Mouse (Mus musculus) heart, embryonic 15.5 days (tissue): Measurements from ENCODE around the gene Fam122a. TPM values are rescaled to one million over a fixed set of nuclear protein-coding genes. Genes with fewer than 3 reads are reported as not detected.

Source experiments
- ATAC-seq: fragments of 200-750 bp; cut with Nextera tagmentation; replicated peaks from 2 replicates; pipeline ENCODE4 v1.8.0; 2017; ENCODE audit warnings: low read depth, moderate TSS enrichment; ENCODE audit not compliant: insufficient number of reproducible peaks, insufficient read depth, low FRiP score
- H3K27ac ChIP-seq: fragments of 300-500 bp; sonication (generic); 2 replicates; pipeline ENCODE4 v1.5.1; 2015; ENCODE audit warnings: mild to moderate bottlenecking, inconsistent platforms
- H3K27me3 ChIP-seq: fragments of 300-500 bp; sonication (generic); 2 replicates; pipeline ENCODE4 v1.6.1; 2015; ENCODE audit warnings: inconsistent platforms
- H3K36me3 ChIP-seq: fragments of 300-500 bp; sonication (generic); 2 replicates; pipeline ENCODE4 v1.6.1; 2015; ENCODE audit warnings: mild to moderate bottlenecking, inconsistent platforms
- H3K4me1 ChIP-seq: fragments of 300-500 bp; sonication (generic); replicated peaks from 2 replicates; pipeline ENCODE4 v1.6.1; 2015; ENCODE audit warnings: inconsistent platforms
- H3K4me2 ChIP-seq: fragments of 300-500 bp; sonication (generic); 2 replicates; pipeline ENCODE4 v1.6.1; 2015; ENCODE audit warnings: inconsistent platforms, mild to moderate bottlenecking, moderate library complexity
- H3K4me3 ChIP-seq: fragments of 300-500 bp; sonication (generic); 2 replicates; pipeline ENCODE4 v1.5.1; 2015; ENCODE audit warnings: mild to moderate bottlenecking, inconsistent platforms
- H3K9ac ChIP-seq: fragments of 300-500 bp; sonication (generic); 2 replicates; pipeline ENCODE4 v1.6.1; 2015; ENCODE audit warnings: mild to moderate bottlenecking, inconsistent platforms
- H3K9me3 ChIP-seq: fragments of 300-500 bp; sonication (generic); replicated peaks from 2 replicates; pipeline ENCODE4 v1.6.1; 2016; ENCODE audit warnings: inconsistent platforms
- WGBS: fragments of 180-500 bp; shearing (Covaris S2); methylation state at CpG from one replicate; pipeline ENCODE4 v1.1.7; 2015; ENCODE audit warnings: mixed read lengths; 5-methylcytosine and 5-hydroxymethylcytosine counted together
- polyA plus RNA-seq: library from polyadenylated mRNA; unstranded; fragments of >200 nt; fragmentation: Nextera tagmentation; extraction: Ambion mirVana; gene quantifications from 2 replicates; pipeline ENCODE4 v1.2.1, GENCODE M21; 2015

The Fam122a gene
- polyA plus RNA-seq, 1 experiment from 2014 or later = 43.2 TPM

DNA sequence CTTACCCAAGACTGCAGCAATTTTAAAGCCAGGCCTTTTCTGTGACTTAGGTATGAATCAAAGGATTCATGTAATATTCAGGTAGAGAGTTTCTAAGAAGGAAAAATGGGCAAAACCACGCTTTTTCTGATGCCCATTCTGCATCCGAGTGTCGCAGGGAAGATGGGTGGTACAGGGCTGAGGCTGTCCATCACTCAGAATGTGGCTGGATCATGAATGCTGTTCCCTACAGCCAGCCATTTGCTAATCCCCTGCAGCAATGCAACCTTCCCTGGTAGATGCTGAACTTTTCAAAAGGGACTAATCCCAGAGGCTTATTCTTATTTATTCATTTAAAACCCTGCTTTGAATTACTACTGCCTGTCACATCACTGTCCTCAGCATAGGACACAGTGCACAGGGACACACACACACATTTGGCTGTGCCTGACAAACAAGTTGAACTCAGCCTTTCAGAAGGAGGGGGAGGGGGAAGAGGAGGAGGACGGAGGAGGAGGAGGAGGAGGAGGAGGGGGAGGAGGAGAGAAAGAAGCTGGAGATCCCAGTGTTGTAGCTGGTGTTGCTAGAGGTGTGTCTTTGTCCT is 7.5 kb upstream of the Fam122a start:
- no peak for ATAC-seq

DNA sequence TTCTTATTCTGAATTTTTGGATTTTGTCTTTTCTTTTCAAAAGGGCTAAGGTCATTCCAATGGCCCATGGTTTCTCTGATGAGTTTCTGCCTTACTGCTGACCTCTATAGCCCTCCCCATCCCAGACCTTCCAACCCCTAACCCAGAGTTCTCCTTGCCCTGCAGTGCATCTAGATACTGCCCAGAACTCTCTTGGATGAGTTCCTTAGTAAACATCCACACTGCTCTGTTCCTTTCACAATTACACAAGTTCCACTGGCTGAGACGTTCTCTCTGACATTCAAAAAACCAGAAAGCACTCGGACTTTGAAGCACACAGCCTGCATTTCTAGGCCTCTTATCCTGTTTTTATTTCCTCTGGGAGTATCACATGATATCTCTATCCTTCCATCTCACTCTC is 3.8 kb upstream of the Fam122a start:
- WGBS = 52% methylated on average over 2 of the region's 2 CpGs

More for the DNA sequence above, 7.5 kb upstream of the Fam122a start:
- H3K36me3 ChIP-seq = no peaks in the 10 kb centered on the region
- H3K9ac ChIP-seq = no peak overlapping the region
- H3K4me1 ChIP-seq = peaks cover 9% of the 10 kb centered on the region
- WGBS = 71% methylated on average over 4 of the region's 4 CpGs
- H3K4me3 ChIP-seq = no peak overlapping the region
- H3K27ac ChIP-seq = no peak overlapping the region
- no peak overlapping the region for H3K4me2 ChIP-seq
- H3K9me3 ChIP-seq = no peaks in the 10 kb centered on the region
- H3K27me3 ChIP-seq = no peaks in the 10 kb centered on the region

DNA sequence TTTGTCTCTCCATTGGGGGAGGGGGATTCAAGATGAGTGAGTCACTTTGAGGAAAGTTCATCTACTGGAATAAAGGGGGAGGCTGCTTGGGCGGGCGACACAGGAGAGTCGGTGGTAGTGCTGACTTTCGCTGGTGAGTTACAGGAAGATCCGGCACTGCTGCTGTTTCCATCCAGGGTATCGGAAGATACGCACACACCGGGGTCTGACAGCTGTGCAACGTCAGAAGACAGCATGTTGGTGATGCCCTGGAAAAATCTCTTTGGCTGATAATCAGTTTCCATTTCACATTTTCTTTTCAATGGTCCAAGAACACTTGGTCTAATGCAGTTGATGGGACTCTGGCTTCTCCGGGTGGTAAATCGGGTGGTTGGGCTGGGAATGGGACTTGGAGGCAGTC is 695 bp downstream of the Fam122a start:
- H3K9ac ChIP-seq = peak overlapping the region; percentile 93
- 0% methylated on average over 11 of the region's 11 CpGs for WGBS
- peaks cover 17% of the 10 kb centered on the region for H3K4me1 ChIP-seq
- no peaks in the 10 kb centered on the region for H3K27me3 ChIP-seq
- peak overlapping the region; percentile 84 for H3K4me3 ChIP-seq
- peak overlapping the region; percentile 97 for H3K27ac ChIP-seq
- H3K4me2 ChIP-seq = peak overlapping the region; percentile 89
- H3K9me3 ChIP-seq = no peaks in the 10 kb centered on the region
- ATAC-seq = no peak
- H3K36me3 ChIP-seq = no peaks in the 10 kb centered on the region

More for the DNA sequence above, 3.8 kb upstream of the Fam122a start:
- H3K9ac ChIP-seq = no peak overlapping the region
- peaks cover 7% of the 10 kb centered on the region for H3K4me1 ChIP-seq
- no peaks in the 10 kb centered on the region for H3K9me3 ChIP-seq
- H3K27ac ChIP-seq = no peak overlapping the region
- no peaks in the 10 kb centered on the region for H3K36me3 ChIP-seq
- H3K27me3 ChIP-seq = no peaks in the 10 kb centered on the region
- no peak overlapping the region for H3K4me2 ChIP-seq
- H3K4me3 ChIP-seq = no peak overlapping the region
- no peak for ATAC-seq

DNA sequence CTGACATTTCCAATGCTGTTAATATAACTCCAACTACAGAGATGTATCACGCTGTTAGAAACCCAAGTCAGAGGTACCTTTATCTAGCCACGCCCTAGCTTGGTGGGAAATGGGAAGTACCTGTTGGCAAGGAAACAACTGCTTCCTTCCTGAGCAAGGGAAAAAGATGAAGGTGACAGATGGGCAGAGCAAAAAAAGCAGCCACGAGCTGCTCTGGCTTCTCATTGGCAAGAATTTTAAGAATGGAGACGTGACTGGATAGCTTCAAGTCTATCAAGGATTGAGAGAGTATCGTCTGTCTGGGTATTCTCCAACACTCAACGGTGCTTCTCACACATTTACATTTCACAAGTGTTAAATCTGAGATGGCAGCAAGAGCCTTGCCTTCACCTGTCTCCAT is 1.9 kb downstream of the Fam122a start:
- Histone ChIP-seq H3K27ac (peak overlapping the region; percentile 1; the same call in 1 of the 2 replicates), H3K4me3 (peak overlapping the region; percentile 15), H3K4me1 (peaks cover 17% of the 10 kb centered on the region), H3K27me3 (no peaks in the 10 kb centered on the region), H3K9me3 (no peaks in the 10 kb centered on the region), H3K9ac (no peak overlapping the region; the same call in 1 of the 2 replicates), H3K36me3 (no peaks in the 10 kb centered on the region), H3K4me2 (peak overlapping the region; percentile 46)
- WGBS = 38% methylated on average over 6 of the region's 6 CpGs
- no peak for ATAC-seq

DNA sequence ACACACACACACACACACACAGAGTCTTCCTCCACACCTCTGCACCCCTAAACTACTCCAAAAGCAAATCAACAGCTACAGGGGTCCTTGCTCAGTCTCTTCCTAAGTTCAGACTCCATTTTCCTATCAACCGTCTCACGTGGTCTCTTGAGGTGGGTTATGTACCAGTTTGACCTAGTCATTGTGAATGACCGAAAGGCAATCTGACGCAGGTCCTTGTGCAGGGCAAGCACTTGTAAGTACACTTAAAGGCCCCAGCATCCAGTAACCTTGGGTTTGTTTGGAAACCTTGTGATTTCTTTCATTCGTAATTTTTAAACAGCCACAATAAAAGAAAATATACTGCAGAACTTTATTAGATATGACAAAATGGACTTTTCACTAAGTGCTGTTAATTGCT is 4.6 kb downstream of the Fam122a start:
- WGBS = 89% methylated on average over 5 of the region's 5 CpGs
- H3K4me3 ChIP-seq = no peak overlapping the region
- no peak overlapping the region for H3K9ac ChIP-seq
- no peaks in the 10 kb centered on the region for H3K27me3 ChIP-seq
- no peaks in the 10 kb centered on the region for H3K9me3 ChIP-seq
- no peaks in the 10 kb centered on the region for H3K36me3 ChIP-seq
- ATAC-seq = no peak
- no peak overlapping the region for H3K27ac ChIP-seq
- H3K4me1 ChIP-seq = peaks cover 16% of the 10 kb centered on the region
- H3K4me2 ChIP-seq = no peak overlapping the region

DNA sequence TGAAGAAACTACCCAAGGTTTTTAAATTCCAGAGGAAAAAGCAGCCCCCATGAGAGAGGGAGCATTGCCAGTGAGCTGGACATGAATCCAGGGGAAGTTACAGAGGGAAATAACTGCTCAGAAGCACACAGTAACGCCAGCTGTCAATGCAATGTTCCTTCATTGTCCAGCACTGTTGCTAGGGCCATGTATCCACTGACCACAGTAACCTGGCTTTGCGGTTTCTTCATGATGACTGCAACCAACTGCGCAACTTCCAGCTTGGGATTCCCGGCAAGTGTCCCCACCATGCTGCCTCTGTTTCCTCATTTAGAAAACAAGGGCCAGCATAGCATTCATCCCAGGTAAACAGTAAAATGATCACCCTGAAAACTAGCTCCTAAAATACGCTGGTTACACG is 5.6 kb downstream of the Fam122a start:
- Histone ChIP-seq H3K4me2 (no peak overlapping the region), H3K4me3 (no peak overlapping the region), H3K27me3 (no peaks in the 10 kb centered on the region), H3K27ac (no peak overlapping the region), H3K36me3 (no peaks in the 10 kb centered on the region), H3K9me3 (no peaks in the 10 kb centered on the region), H3K9ac (no peak overlapping the region), H3K4me1 (peaks cover 16% of the 10 kb centered on the region)
- WGBS = 86% methylated on average over 6 of the region's 6 CpGs
- ATAC-seq = no peak

DNA sequence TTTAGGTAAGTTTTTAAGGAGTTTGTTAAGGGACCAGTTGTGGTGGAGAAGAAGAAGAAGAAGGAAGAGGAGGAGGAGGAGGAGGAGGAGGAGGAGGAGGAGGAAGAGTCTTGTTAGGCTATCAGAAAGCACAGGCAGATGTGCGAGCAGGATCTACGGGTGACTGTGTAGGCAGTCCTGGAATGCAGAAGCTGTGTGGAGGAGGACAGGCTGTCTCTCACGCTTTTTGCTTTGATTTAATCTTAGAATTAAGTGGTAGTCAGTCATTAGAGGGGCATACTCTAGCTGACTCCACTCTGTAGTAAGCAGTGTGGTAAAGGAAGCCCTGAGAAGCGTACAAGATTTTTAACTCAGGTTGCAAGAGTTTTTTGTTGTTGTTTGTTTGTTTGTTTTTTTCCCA is 7.9 kb downstream of the Fam122a start:
- Histone ChIP-seq H3K36me3 (no peaks in the 10 kb centered on the region), H3K9me3 (no peaks in the 10 kb centered on the region), H3K27me3 (no peaks in the 10 kb centered on the region), H3K4me1 (peaks cover 7% of the 10 kb centered on the region), H3K4me3 (no peak overlapping the region), H3K9ac (no peak overlapping the region), H3K4me2 (peak overlapping the region; percentile 1; the same call in 1 of the 2 replicates), H3K27ac (0 out of 2 replicates have a peak overlapping the region, but pooled peaks have one; percentile 18)
- WGBS = 22% methylated on average over 4 of the region's 4 CpGs
- no peak for ATAC-seq

DNA sequence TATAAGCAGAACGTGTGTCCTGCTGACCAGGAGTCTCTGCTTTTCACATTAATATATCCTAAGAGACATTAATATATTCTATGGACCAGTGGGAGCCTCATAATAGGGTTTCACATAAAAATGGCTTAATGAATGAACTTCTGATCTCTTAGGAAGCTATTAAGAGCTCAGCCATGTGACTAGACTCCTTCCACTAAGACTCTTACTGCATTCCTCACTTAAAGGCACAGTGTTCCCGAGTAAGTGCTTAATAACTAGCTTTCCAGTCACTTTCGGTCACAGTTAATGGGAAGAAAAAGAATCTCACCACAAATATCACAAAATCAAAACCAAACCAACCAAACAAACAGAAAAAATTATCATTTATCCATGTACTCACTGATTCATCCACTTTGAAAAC is 8.5 kb downstream of the Fam122a start:
- H3K27me3 ChIP-seq = no peaks in the 10 kb centered on the region
- H3K36me3 ChIP-seq = no peaks in the 10 kb centered on the region
- peaks cover 7% of the 10 kb centered on the region for H3K4me1 ChIP-seq
- H3K4me3 ChIP-seq = no peak overlapping the region
- H3K27ac ChIP-seq = 0 out of 2 replicates have a peak overlapping the region, but pooled peaks have one; percentile 18
- no peak for ATAC-seq
- H3K9ac ChIP-seq = no peak overlapping the region
- 47% methylated on average over 3 of the region's 3 CpGs for WGBS
- no peaks in the 10 kb centered on the region for H3K9me3 ChIP-seq
- no peak overlapping the region for H3K4me2 ChIP-seq

DNA sequence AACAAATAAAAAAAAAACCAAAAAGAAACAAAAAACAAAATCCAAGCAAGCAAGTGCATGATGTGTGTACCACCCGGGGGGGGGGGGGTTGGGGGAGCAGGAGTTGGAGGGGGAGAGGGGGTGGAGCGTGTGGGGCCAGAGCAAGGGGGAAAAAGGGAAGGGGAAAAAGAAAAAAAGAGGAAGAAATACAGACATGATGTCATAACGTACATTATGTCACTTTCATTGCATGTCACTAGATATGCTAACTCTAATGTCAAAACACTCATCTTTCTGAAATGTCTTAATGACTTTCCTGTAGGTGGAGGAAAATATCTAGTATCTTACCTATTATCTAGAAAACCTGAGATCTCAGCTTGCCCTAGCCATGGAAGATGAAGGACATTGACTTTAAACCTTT is 14.1 kb downstream of the Fam122a start:
- Histone ChIP-seq H3K4me3 (no peak overlapping the region), H3K27me3 (no peaks in the 10 kb centered on the region), H3K27ac (no peak overlapping the region), H3K36me3 (no peaks in the 10 kb centered on the region), H3K4me2 (no peak overlapping the region), H3K9me3 (no peaks in the 10 kb centered on the region), H3K9ac (no peak overlapping the region), H3K4me1 (peaks cover 1% of the 10 kb centered on the region)
- ATAC-seq = no peak
- 79% methylated on average over 3 of the region's 3 CpGs for WGBS

DNA sequence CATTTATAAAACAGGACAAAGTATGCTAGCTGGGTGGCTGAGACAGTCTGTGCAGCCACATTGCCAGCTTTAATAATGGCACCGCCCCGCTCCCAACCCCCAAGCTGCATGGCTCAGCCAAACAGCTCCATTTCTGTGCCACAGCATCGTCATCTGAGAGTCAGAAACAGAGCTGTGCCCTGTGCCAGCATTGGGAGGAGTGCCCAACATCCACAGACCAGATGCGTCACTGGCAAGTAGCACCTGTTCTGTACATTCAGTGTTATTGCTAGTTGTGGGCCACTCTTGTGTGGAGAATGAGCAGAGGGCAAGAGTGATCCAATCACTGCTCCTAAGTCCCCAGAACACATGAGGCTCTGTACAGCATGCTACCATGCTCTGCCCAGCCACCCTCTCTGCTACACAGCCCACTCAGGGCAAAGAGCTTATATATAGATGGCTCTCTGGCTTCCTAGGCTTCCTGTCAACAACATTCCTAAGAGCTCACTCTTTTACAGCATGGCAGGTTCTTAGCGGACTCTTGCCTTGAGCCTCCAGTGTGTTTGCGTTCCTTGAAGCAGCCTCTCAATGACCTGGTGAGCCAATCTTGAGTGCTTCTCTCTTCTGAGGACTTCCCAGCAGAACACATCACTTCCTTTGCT is 20.4 kb downstream of the Fam122a start:
- no peaks in the 10 kb centered on the region for H3K9me3 ChIP-seq
- H3K4me2 ChIP-seq = no peak overlapping the region
- no peaks in the 10 kb centered on the region for H3K36me3 ChIP-seq
- no peak overlapping the region for H3K9ac ChIP-seq
- H3K27ac ChIP-seq = peak overlapping the region; percentile 61
- H3K4me3 ChIP-seq = no peak overlapping the region
- H3K4me1 ChIP-seq = peaks cover 29% of the 10 kb centered on the region
- no peaks in the 10 kb centered on the region for H3K27me3 ChIP-seq
- ATAC-seq = peak; percentile 47; the same call in 1 of the 2 replicates
- 74% methylated on average over 6 of the region's 6 CpGs for WGBS

DNA sequence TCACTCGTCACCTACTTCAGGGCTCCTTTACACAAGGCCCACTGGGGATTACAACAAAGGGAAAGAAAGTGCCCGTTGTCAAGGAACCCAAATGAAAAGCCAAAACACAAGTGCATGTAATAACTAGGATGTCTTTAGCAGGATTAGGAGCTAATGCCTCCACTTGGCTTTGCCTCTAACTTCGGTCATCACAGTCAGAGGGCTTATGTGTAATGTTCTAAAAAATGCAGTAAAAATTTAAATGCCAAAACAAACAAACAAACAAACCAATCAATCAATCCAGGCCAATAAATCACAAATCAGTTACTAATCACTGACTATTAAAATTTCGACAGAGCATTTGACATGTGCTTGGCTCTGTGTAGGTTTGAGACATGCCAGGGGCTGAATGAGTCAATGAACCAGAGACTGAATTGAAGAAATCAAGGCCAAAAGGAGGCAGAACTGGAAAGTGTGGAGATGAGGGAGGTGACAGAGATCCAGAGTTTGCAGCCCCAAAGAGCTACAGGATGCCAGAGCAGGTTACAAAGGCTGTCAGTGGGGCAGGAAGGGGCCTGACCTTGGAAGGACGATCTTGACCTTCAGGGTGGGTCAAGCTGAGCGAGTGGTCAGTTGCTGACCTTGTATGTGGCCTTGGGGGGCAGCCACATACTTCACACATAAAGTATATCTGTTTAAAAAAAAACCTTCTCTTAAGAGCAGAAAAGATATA is 21.8 kb downstream of the Fam122a start:
- Histone ChIP-seq H3K4me2 (no peak overlapping the region), H3K9ac (no peak overlapping the region), H3K4me3 (no peak overlapping the region), H3K27me3 (no peaks in the 10 kb centered on the region), H3K9me3 (no peaks in the 10 kb centered on the region), H3K4me1 (peaks cover 29% of the 10 kb centered on the region), H3K27ac (no peak overlapping the region), H3K36me3 (no peaks in the 10 kb centered on the region)
- WGBS = 66% methylated on average over 6 of the region's 6 CpGs
- no peak for ATAC-seq
